In genomic region chr15:102028040-102028439, GRCm38 (mm10) we compare ENCODE assay signal across 8 mouse cellular contexts. TPM values are rescaled to one million over a fixed set of nuclear protein-coding genes. Genes with fewer than 3 reads are reported as not detected.
DNase-seq lines count a peak whose midpoint lies in the region; ATAC-seq and TF ChIP-seq lines count a peak whose summit lies in the region.

Gene Krt18, plus strand, starts transcription at chr15:102028180.

- H3K36me3 ChIP-seq in embryonic facial prominence, embryonic 12.5 days = no peaks in the 10 kb centered on the region
- H3K36me3 ChIP-seq in intestine, embryonic 15.5 days = 0 out of 2 replicates have a peak, but pooled peaks cover 6% of the 10 kb centered on the region
- peaks cover 17% of the 10 kb centered on the region for H3K36me3 ChIP-seq in lung, embryonic 14.5 days (ENCODE audit: insufficient read depth)
- no peaks in the 10 kb centered on the region for H3K36me3 ChIP-seq in stomach, embryonic 16.5 days (ENCODE audit: control insufficient read depth, insufficient read depth, low read length)

- H3K27ac ChIP-seq in embryonic facial prominence, embryonic 12.5 days = 0 out of 2 replicates have a peak within 1 kb of the TSS, but pooled peaks have one; percentile 30
- peak within 1 kb of the TSS; percentile 82 for H3K27ac ChIP-seq in intestine, embryonic 15.5 days
- peak within 1 kb of the TSS; percentile 69 for H3K27ac ChIP-seq in lung, embryonic 14.5 days (ENCODE audit: low read depth)
- peak within 1 kb of the TSS; percentile 86 for H3K27ac ChIP-seq in stomach, embryonic 16.5 days (ENCODE audit: low read length)

- WGBS in embryonic facial prominence, embryonic 12.5 days = under 1% methylated on average over 28 of the region's 28 CpGs
- 3% methylated on average over 28 of the region's 28 CpGs for WGBS in intestine, embryonic 15.5 days
- under 1% methylated on average over 28 of the region's 28 CpGs for WGBS in lung, embryonic 14.5 days
- WGBS in stomach, embryonic 16.5 days = 2% methylated on average over 28 of the region's 28 CpGs

- H3K4me1 ChIP-seq in embryonic facial prominence, embryonic 12.5 days = peaks cover 19% of the 10 kb centered on the region
- H3K4me1 ChIP-seq in intestine, embryonic 15.5 days (replicated peaks) = peaks cover 29% of the 10 kb centered on the region
- peaks cover 14% of the 10 kb centered on the region for H3K4me1 ChIP-seq in lung, embryonic 14.5 days (ENCODE audit: insufficient read depth)
- peaks cover 34% of the 10 kb centered on the region for H3K4me1 ChIP-seq in stomach, embryonic 16.5 days (ENCODE audit: control insufficient read depth, insufficient read depth, low read length)

- H3K27me3 ChIP-seq in embryonic facial prominence, embryonic 12.5 days = peaks cover 40% of the 10 kb centered on the region
- H3K27me3 ChIP-seq in intestine, embryonic 15.5 days (replicated peaks) = no peaks in the 10 kb centered on the region
- H3K27me3 ChIP-seq in lung, embryonic 14.5 days (ENCODE audit: insufficient read depth, low read length) = peaks cover 19% of the 10 kb centered on the region
- no peaks in the 10 kb centered on the region for H3K27me3 ChIP-seq in stomach, embryonic 16.5 days (ENCODE audit: control insufficient read depth, insufficient read depth, low read length)

- no peak for DNase-seq in adrenal gland, postnatal 4 days (ENCODE audit: low spot score in 2 of 2)
- DNase-seq in adrenal gland, adult 8-10 months = no peak
- peak; percentile 58 for DNase-seq in lung, embryonic 14.5 days
- no peak for DNase-seq in gastrocnemius, postnatal 36 days

- H3K4me2 ChIP-seq in embryonic facial prominence, embryonic 12.5 days (replicated peaks) = peak within 1 kb of the TSS; percentile 59
- H3K4me2 ChIP-seq in intestine, embryonic 15.5 days (replicated peaks) = peak within 1 kb of the TSS; percentile 63
- peak within 1 kb of the TSS; percentile 60 for H3K4me2 ChIP-seq in lung, embryonic 14.5 days
- H3K4me2 ChIP-seq in stomach, embryonic 16.5 days (ENCODE audit: low read depth, low read length) = peak within 1 kb of the TSS; percentile 45

- no peaks in the 10 kb centered on the region for H3K9me3 ChIP-seq in embryonic facial prominence, embryonic 12.5 days
- H3K9me3 ChIP-seq in intestine, embryonic 15.5 days = no peaks in the 10 kb centered on the region
- H3K9me3 ChIP-seq in lung, embryonic 14.5 days (ENCODE audit: low read depth, low read length) = no peaks in the 10 kb centered on the region
- no peaks in the 10 kb centered on the region for H3K9me3 ChIP-seq in stomach, embryonic 16.5 days (replicated peaks; ENCODE audit: control insufficient read depth, low read length)

- ATAC-seq in embryonic facial prominence, embryonic 12.5 days (ENCODE audit: insufficient number of reproducible peaks, insufficient read depth, low FRiP score, low TSS enrichment) = no peak
- ATAC-seq in intestine, embryonic 15.5 days = peak; percentile 65
- ATAC-seq in lung, embryonic 14.5 days (ENCODE audit: insufficient read depth) = peak; percentile 32; the same call in 1 of the 2 replicates
- ATAC-seq in stomach, embryonic 16.5 days (ENCODE audit: insufficient read depth, low FRiP score) = peak; percentile 68; the same call in 1 of the 2 replicates
- ATAC-seq in frontal cortex, adult (ENCODE audit: low TSS enrichment) = no peak

- H3K9ac ChIP-seq in embryonic facial prominence, embryonic 12.5 days = peak within 1 kb of the TSS; percentile 59
- H3K9ac ChIP-seq in intestine, embryonic 15.5 days = peak within 1 kb of the TSS; percentile 62
- peak within 1 kb of the TSS; percentile 62 for H3K9ac ChIP-seq in lung, embryonic 14.5 days
- peak within 1 kb of the TSS; percentile 79 for H3K9ac ChIP-seq in stomach, embryonic 16.5 days (ENCODE audit: low read length)

- no peak for TF ChIP-seq CTCF in lung, embryonic 14.5 days (IDR thresholded peaks at IDR 0.05; ENCODE audit: low read depth)

- peak within 1 kb of the TSS; percentile 40 for H3K4me3 ChIP-seq in embryonic facial prominence, embryonic 12.5 days
- peak within 1 kb of the TSS; percentile 50 for H3K4me3 ChIP-seq in intestine, embryonic 15.5 days (replicated peaks)
- H3K4me3 ChIP-seq in lung, embryonic 14.5 days (ENCODE audit: low read depth, low read length) = peak within 1 kb of the TSS; percentile 45
- peak within 1 kb of the TSS; percentile 55 for H3K4me3 ChIP-seq in stomach, embryonic 16.5 days (replicated peaks; ENCODE audit: low read length)

- intact Hi-C loops in gastrocnemius, postnatal 36 days (cut with DNase I) = no loop called here

RNA-seq across cellular contexts. Expression of gene Krt18, which starts in this region (rescaled TPM):
- 10 to 100 TPM; 17.3 to 22.9 TPM for total RNA-seq in adrenal gland, postnatal 4 days (2021)
- 1 to 10 TPM; 1.3 to 2.4 (median 1.9) TPM for total RNA-seq in adrenal gland, adult 8-10 months (2022)
- 47.5 and 50.6 TPM in 2 replicates for polyA plus RNA-seq in embryonic facial prominence, embryonic 12.5 days (2016; fragmentation: Nextera tagmentation; extraction: Ambion mirVana)
- 263 and 305 TPM in 2 replicates for polyA plus RNA-seq in intestine, embryonic 15.5 days (2015; fragmentation: Nextera tagmentation; extraction: Ambion mirVana)
- polyA plus RNA-seq in lung, embryonic 14.5 days (2014; fragmentation: Nextera tagmentation; extraction: Ambion mirVana) = 148 TPM in 2 replicates
- 550 and 609 TPM in 2 replicates for polyA plus RNA-seq in stomach, embryonic 16.5 days (2015; fragmentation: Nextera tagmentation; extraction: Ambion mirVana)
- 1 to 10 TPM in 1 of 2 experiments, not detected in 1; 1.3 TPM for total RNA-seq in gastrocnemius, postnatal 36 days (2021)

Comparison
In these comparisons a context has a peak if more than half of its experiments do, and no peak if none do; other contexts are left out.
1. RNA of gene Krt18 (total RNA-seq): 17.3 to 22.9 TPM in adrenal gland, postnatal 4 days; 1.3 to 2.4 TPM in adrenal gland, adult 8-10 months and 1.3 TPM in gastrocnemius, postnatal 36 days; every median in the first group is over 4 times any median in the second.
2. ATAC-seq: peak in intestine, embryonic 15.5 days (single experiment), lung, embryonic 14.5 days (single experiment) and stomach, embryonic 16.5 days (single experiment); none in embryonic facial prominence, embryonic 12.5 days (single experiment) and frontal cortex, adult (single experiment).
3. H3K27ac ChIP-seq: peak in every context shown above with its lines; median percentile 86 in stomach, embryonic 16.5 days; 82 in intestine, embryonic 15.5 days; 69 in lung, embryonic 14.5 days; 30 in embryonic facial prominence, embryonic 12.5 days.
4. Peak in every context shown above with its lines, with median percentiles within 50 percentile points of each other: H3K4me2 ChIP-seq, H3K4me3 ChIP-seq and H3K9ac ChIP-seq.